Mouse (Mus musculus) layer of hippocampus, adult 9-10 months (tissue): ENCODE measurements around the gene Camta1.

Experiments used
- DNase-seq: peaks from one replicate; pipeline ENCODE4 v3.0.0; 2022; ENCODE audit warnings: low spot score

The Camta1 gene

GRCm38 (mm10) chr4:151861806-151862739 is at the start of gene Camta1:
TSS of gene Camta1 (minus strand) at chr4:151861876.
- peak; percentile 98 for DNase-seq

GRCm38 (mm10) chr4:151908809-151909208 is 47.1 kb upstream of the Camta1 start:
- no peak for DNase-seq

- DNase-seq = no peak
Measured at GRCm38 (mm10) chr4:151907577-151908343, 46.1 kb upstream of the Camta1 start.

GRCm38 (mm10) chr4:151905621-151906020 is 43.9 kb upstream of the Camta1 start:
- DNase-seq = no peak

- no peak for DNase-seq
Measured at GRCm38 (mm10) chr4:151904098-151904497, 42.4 kb upstream of the Camta1 start.

GRCm38 (mm10) chr4:151902689-151903241 is 41.1 kb upstream of the Camta1 start:
- DNase-seq = no peak

GRCm38 (mm10) chr4:151902046-151902688 is 40.5 kb upstream of the Camta1 start:
- DNase-seq = no peak

GRCm38 (mm10) chr4:151901422-151901821 is 39.7 kb upstream of the Camta1 start:
- DNase-seq = no peak

- DNase-seq = no peak
Measured at GRCm38 (mm10) chr4:151900735-151901134, 39.1 kb upstream of the Camta1 start.

- DNase-seq = no peak
Measured at GRCm38 (mm10) chr4:151899707-151900384, 38.2 kb upstream of the Camta1 start.

GRCm38 (mm10) chr4:151898600-151899245 is 37.0 kb upstream of the Camta1 start:
- DNase-seq = no peak

- no peak for DNase-seq
Measured at GRCm38 (mm10) chr4:151897069-151897617, 35.5 kb upstream of the Camta1 start.

GRCm38 (mm10) chr4:151895624-151896023 is 33.9 kb upstream of the Camta1 start:
- DNase-seq = no peak

GRCm38 (mm10) chr4:151894926-151895325 is 33.2 kb upstream of the Camta1 start:
- no peak for DNase-seq

GRCm38 (mm10) chr4:151893241-151893640 is 31.6 kb upstream of the Camta1 start:
- DNase-seq = no peak

- no peak for DNase-seq
Measured at GRCm38 (mm10) chr4:151881590-151881989, 19.9 kb upstream of the Camta1 start.

- DNase-seq = no peak
Measured at GRCm38 (mm10) chr4:151880044-151880690, 18.5 kb upstream of the Camta1 start.

- no peak for DNase-seq
Measured at GRCm38 (mm10) chr4:151876400-151876799, 14.7 kb upstream of the Camta1 start.

- DNase-seq = no peak
Measured at GRCm38 (mm10) chr4:151863511-151863910, 1.8 kb upstream of the Camta1 start.

- DNase-seq = no peak
Measured at GRCm38 (mm10) chr4:151861471-151861805, 238 bp downstream of the Camta1 start.
